Mouse (Mus musculus): ENCODE data around the gene Gm10322. TPM values are rescaled to one million over a fixed set of nuclear protein-coding genes. Genes with fewer than 3 reads are reported as not detected.

Gm10322 gene
- 1.5 TPM in 1 of 2 replicates, not detected in the other for total RNA-seq (2012; rRNA removed)

- in situ Hi-C loops (cut with MboI; ENCODE audit: low sequenced_read_pairs in 2 of 2, unreplicated experiment in 2 of 2): no loop called here
- TF ChIP-seq MAFK (IDR thresholded peaks at IDR 0.05; ENCODE audit: insufficient read depth, low read depth, low read length) (no peak), HCFC1 (IDR thresholded peaks at IDR 0.05; ENCODE audit: borderline replicate concordance, insufficient read depth, low read length) (no peak), CHD2 (IDR thresholded peaks at IDR 0.05; ENCODE audit: low read depth, low read length) (no peak), ZC3H11A (IDR thresholded peaks at IDR 0.05; ENCODE audit: borderline replicate concordance, low read depth, low read length) (no peak), ZNF384 (IDR thresholded peaks at IDR 0.05; ENCODE audit: low read depth, low read length) (no peak)
- peak; percentile 51 for DNase-seq (ENCODE audit: low read depth, low spot score)
- peak within 1 kb of the TSS; percentile 87 to 94 for H3K4me3 ChIP-seq (ENCODE audit: insufficient read depth in 1 of 2, low read depth in 1 of 2, low read length in 2 of 2, poor library complexity in 1 of 2, severe bottlenecking in 1 of 2)
- no peaks in the 10 kb centered on the region for H3K9me3 ChIP-seq (ENCODE audit: control insufficient read depth, insufficient read depth, low read depth, low read length)
- no peak within 1 kb of the TSS for H3K27ac ChIP-seq (ENCODE audit: insufficient read depth, low read depth, low read length, poor library complexity, severe bottlenecking)
- H3K4me1 ChIP-seq (ENCODE audit: control insufficient read depth in 2 of 2, insufficient read depth in 2 of 2, low read length in 2 of 2, poor library complexity in 1 of 2): 0 out of 4 replicates have a peak, but pooled peaks cover 2 to 4% of the 10 kb centered on the region in 2 experiments
- peak within 1 kb of the TSS; percentile 89 for H3K9ac ChIP-seq (ENCODE audit: insufficient read depth, low read depth, low read length, poor library complexity, severe bottlenecking)
- H3K36me3 ChIP-seq (ENCODE audit: control insufficient read depth, insufficient read depth, low read length, poor library complexity, severe bottlenecking): no peaks in the 10 kb centered on the region
Observed at GRCm38 (mm10) chr10:59615981-59616520, at the start of gene Gm10322. TSS of gene Gm10322 (plus strand) at chr10:59616063.

- peaks cover 7 to 29% of the 10 kb centered on the region in 2 experiments for H3K4me1 ChIP-seq (ENCODE audit: control insufficient read depth in 2 of 2, insufficient read depth in 2 of 2, low read length in 2 of 2, poor library complexity in 1 of 2)
- no peak overlapping the region for H3K9ac ChIP-seq (ENCODE audit: insufficient read depth, low read depth, low read length, poor library complexity, severe bottlenecking)
- no peak for TF ChIP-seq CHD2 (IDR thresholded peaks at IDR 0.05; ENCODE audit: low read depth, low read length)
- no peak for TF ChIP-seq HCFC1 (IDR thresholded peaks at IDR 0.05; ENCODE audit: borderline replicate concordance, insufficient read depth, low read length)
- TF ChIP-seq ZNF384 (IDR thresholded peaks at IDR 0.05; ENCODE audit: low read depth, low read length): no peak
- DNase-seq (ENCODE audit: low read depth, low spot score): no peak
- H3K9me3 ChIP-seq (ENCODE audit: control insufficient read depth, insufficient read depth, low read depth, low read length): no peaks in the 10 kb centered on the region
- in situ Hi-C loops (cut with MboI; ENCODE audit: low sequenced_read_pairs in 2 of 2, unreplicated experiment in 2 of 2): no loop called here
- H3K4me3 ChIP-seq (ENCODE audit: insufficient read depth in 1 of 2, low read depth in 1 of 2, low read length in 2 of 2, poor library complexity in 1 of 2, severe bottlenecking in 1 of 2): no peak overlapping the region
- H3K36me3 ChIP-seq (ENCODE audit: control insufficient read depth, insufficient read depth, low read length, poor library complexity, severe bottlenecking): no peaks in the 10 kb centered on the region
- no peak overlapping the region for H3K27ac ChIP-seq (ENCODE audit: insufficient read depth, low read depth, low read length, poor library complexity, severe bottlenecking)
Observed at GRCm38 (mm10) chr10:59566968-59567367, 48.9 kb upstream of the Gm10322 start.

GRCm38 (mm10) chr10:59568665-59569480 lies 47.0 kb upstream of the Gm10322 start:
- DNase-seq (ENCODE audit: low read depth, low spot score): no peak
- in situ Hi-C loops (cut with MboI; ENCODE audit: low sequenced_read_pairs in 2 of 2, unreplicated experiment in 2 of 2): no loop called here
- Histone ChIP-seq H3K27ac (ENCODE audit: insufficient read depth, low read depth, low read length, poor library complexity, severe bottlenecking) (no peak overlapping the region; the same call in 1 of the 2 replicates), H3K4me3 (ENCODE audit: insufficient read depth in 1 of 2, low read depth in 1 of 2, low read length in 2 of 2, poor library complexity in 1 of 2, severe bottlenecking in 1 of 2) (no peak overlapping the region), H3K9ac (ENCODE audit: insufficient read depth, low read depth, low read length, poor library complexity, severe bottlenecking) (no peak overlapping the region), H3K9me3 (ENCODE audit: control insufficient read depth, insufficient read depth, low read depth, low read length) (no peaks in the 10 kb centered on the region), H3K4me1 (ENCODE audit: control insufficient read depth in 2 of 2, insufficient read depth in 2 of 2, low read length in 2 of 2, poor library complexity in 1 of 2) (peaks cover 6 to 27% of the 10 kb centered on the region in 2 experiments), H3K36me3 (ENCODE audit: control insufficient read depth, insufficient read depth, low read length, poor library complexity, severe bottlenecking) (no peaks in the 10 kb centered on the region)
- TF ChIP-seq ZC3H11A (IDR thresholded peaks at IDR 0.05; ENCODE audit: borderline replicate concordance, low read depth, low read length) (no peak), HCFC1 (IDR thresholded peaks at IDR 0.05; ENCODE audit: borderline replicate concordance, insufficient read depth, low read length) (no peak), ZNF384 (IDR thresholded peaks at IDR 0.05; ENCODE audit: low read depth, low read length) (no peak), MAFK (IDR thresholded peaks at IDR 0.05; ENCODE audit: insufficient read depth, low read depth, low read length) (no peak), CHD2 (IDR thresholded peaks at IDR 0.05; ENCODE audit: low read depth, low read length) (no peak)

- Histone ChIP-seq H3K4me3 (ENCODE audit: insufficient read depth in 1 of 2, low read depth in 1 of 2, low read length in 2 of 2, poor library complexity in 1 of 2, severe bottlenecking in 1 of 2) (no peak overlapping the region), H3K27ac (ENCODE audit: insufficient read depth, low read depth, low read length, poor library complexity, severe bottlenecking) (no peak overlapping the region), H3K36me3 (ENCODE audit: control insufficient read depth, insufficient read depth, low read length, poor library complexity, severe bottlenecking) (no peaks in the 10 kb centered on the region), H3K9ac (ENCODE audit: insufficient read depth, low read depth, low read length, poor library complexity, severe bottlenecking) (no peak overlapping the region), H3K4me1 (ENCODE audit: control insufficient read depth in 2 of 2, insufficient read depth in 2 of 2, low read length in 2 of 2, poor library complexity in 1 of 2) (peaks cover 5 to 23% of the 10 kb centered on the region in 2 experiments), H3K9me3 (ENCODE audit: control insufficient read depth, insufficient read depth, low read depth, low read length) (no peaks in the 10 kb centered on the region)
- no peak for DNase-seq (ENCODE audit: low read depth, low spot score)
- in situ Hi-C loops (cut with MboI; ENCODE audit: low sequenced_read_pairs in 2 of 2, unreplicated experiment in 2 of 2): no loop called here
- TF ChIP-seq ZNF384 (IDR thresholded peaks at IDR 0.05; ENCODE audit: low read depth, low read length): no peak
- no peak for TF ChIP-seq CHD2 (IDR thresholded peaks at IDR 0.05; ENCODE audit: low read depth, low read length)
- no peak for TF ChIP-seq ZC3H11A (IDR thresholded peaks at IDR 0.05; ENCODE audit: borderline replicate concordance, low read depth, low read length)
- TF ChIP-seq HCFC1 (IDR thresholded peaks at IDR 0.05; ENCODE audit: borderline replicate concordance, insufficient read depth, low read length): no peak
- TF ChIP-seq MAFK (IDR thresholded peaks at IDR 0.05; ENCODE audit: insufficient read depth, low read depth, low read length): no peak
Observed at GRCm38 (mm10) chr10:59569481-59569869, 46.4 kb upstream of the Gm10322 start.

All from ES-E14 (cell line).